Mouse (Mus musculus): ENCODE results near the gene Grin2b. TPM values are rescaled to one million over a fixed set of nuclear protein-coding genes. Genes with fewer than 3 reads are reported as not detected.
"Not testable (repeated sequence)": the region's sequence is repeated elsewhere in the genome, so short reads cannot be mapped to it uniquely, and the experiment has no call there.

Gene Grin2b
- polyA plus RNA-seq, 2 experiments = 0.39 to 3.7 TPM

GRCm38 (mm10) chr6:135721706-135722105, 451.6 kb downstream of the Grin2b start:
- H3K4me3 ChIP-seq (replicated peaks; ENCODE audit: low read length) = no peak overlapping the region
- no peak for DNase-seq (ENCODE audit: low spot score)
- TF ChIP-seq POLR2A (IDR thresholded peaks at IDR 0.05; ENCODE audit: borderline replicate concordance, extremely low read depth, insufficient read depth, insufficient read length) = no peak
- H3K27me3 ChIP-seq (ENCODE audit: control insufficient read depth, insufficient read depth, low read length) = no peaks in the 10 kb centered on the region
- H3K27ac ChIP-seq (replicated peaks; ENCODE audit: low read depth, low read length) = no peak overlapping the region
- H3K4me1 ChIP-seq (ENCODE audit: control insufficient read depth, insufficient read depth, low read length) = no peaks in the 10 kb centered on the region
- H3K4me2 ChIP-seq (replicated peaks; ENCODE audit: low read depth, low read length, severe bottlenecking) = no peak overlapping the region
- H3K9ac ChIP-seq (ENCODE audit: low read depth, low read length, severe bottlenecking) = no peak overlapping the region
- no peaks in the 10 kb centered on the region for H3K36me3 ChIP-seq (ENCODE audit: control insufficient read depth, insufficient read depth, low read length)
- 77% methylated on average over 2 of the region's 2 CpGs for WGBS
- no peak for ATAC-seq (ENCODE audit: low FRiP score, low read depth)
- no peaks in the 10 kb centered on the region for H3K9me3 ChIP-seq (ENCODE audit: control insufficient read depth, low read length)

GRCm38 (mm10) chr6:135714906-135715305, 458.4 kb downstream of the Grin2b start:
- Histone ChIP-seq H3K27ac (replicated peaks; ENCODE audit: low read depth, low read length) (no peak overlapping the region), H3K4me1 (ENCODE audit: control insufficient read depth, insufficient read depth, low read length) (no peaks in the 10 kb centered on the region), H3K9me3 (ENCODE audit: control insufficient read depth, low read length) (no peaks in the 10 kb centered on the region), H3K9ac (ENCODE audit: low read depth, low read length, severe bottlenecking) (no peak overlapping the region), H3K4me2 (replicated peaks; ENCODE audit: low read depth, low read length, severe bottlenecking) (no peak overlapping the region), H3K36me3 (ENCODE audit: control insufficient read depth, insufficient read depth, low read length) (no peaks in the 10 kb centered on the region), H3K27me3 (ENCODE audit: control insufficient read depth, insufficient read depth, low read length) (no peaks in the 10 kb centered on the region), H3K4me3 (replicated peaks; ENCODE audit: low read length) (no peak overlapping the region)
- WGBS = 78% methylated on average over 4 of the region's 4 CpGs
- no peak for DNase-seq (ENCODE audit: low spot score)
- ATAC-seq (ENCODE audit: low FRiP score, low read depth) = no peak
- no peak for TF ChIP-seq POLR2A (IDR thresholded peaks at IDR 0.05; ENCODE audit: borderline replicate concordance, extremely low read depth, insufficient read depth, insufficient read length)

GRCm38 (mm10) chr6:135714236-135714635, 459.1 kb downstream of the Grin2b start:
- no peaks in the 10 kb centered on the region for H3K9me3 ChIP-seq (ENCODE audit: control insufficient read depth, low read length)
- TF ChIP-seq POLR2A (IDR thresholded peaks at IDR 0.05; ENCODE audit: borderline replicate concordance, extremely low read depth, insufficient read depth, insufficient read length) = no peak
- no peak overlapping the region for H3K9ac ChIP-seq (ENCODE audit: low read depth, low read length, severe bottlenecking)
- H3K4me3 ChIP-seq (replicated peaks; ENCODE audit: low read length) = no peak overlapping the region
- H3K4me1 ChIP-seq (ENCODE audit: control insufficient read depth, insufficient read depth, low read length) = no peaks in the 10 kb centered on the region
- 94% methylated on average over 1 of the region's 1 CpGs for WGBS
- DNase-seq (ENCODE audit: low spot score) = no peak
- ATAC-seq (ENCODE audit: low FRiP score, low read depth) = no peak
- H3K36me3 ChIP-seq (ENCODE audit: control insufficient read depth, insufficient read depth, low read length) = no peaks in the 10 kb centered on the region
- no peaks in the 10 kb centered on the region for H3K27me3 ChIP-seq (ENCODE audit: control insufficient read depth, insufficient read depth, low read length)
- no peak overlapping the region for H3K27ac ChIP-seq (replicated peaks; ENCODE audit: low read depth, low read length)
- no peak overlapping the region for H3K4me2 ChIP-seq (replicated peaks; ENCODE audit: low read depth, low read length, severe bottlenecking)

GRCm38 (mm10) chr6:135713716-135714115, 459.6 kb downstream of the Grin2b start:
- ATAC-seq (ENCODE audit: low FRiP score, low read depth) = no peak
- Histone ChIP-seq H3K4me3 (replicated peaks; ENCODE audit: low read length) (no peak overlapping the region), H3K9ac (ENCODE audit: low read depth, low read length, severe bottlenecking) (no peak overlapping the region), H3K27me3 (ENCODE audit: control insufficient read depth, insufficient read depth, low read length) (no peaks in the 10 kb centered on the region), H3K9me3 (ENCODE audit: control insufficient read depth, low read length) (no peaks in the 10 kb centered on the region), H3K36me3 (ENCODE audit: control insufficient read depth, insufficient read depth, low read length) (no peaks in the 10 kb centered on the region), H3K4me2 (replicated peaks; ENCODE audit: low read depth, low read length, severe bottlenecking) (no peak overlapping the region), H3K27ac (replicated peaks; ENCODE audit: low read depth, low read length) (no peak overlapping the region), H3K4me1 (ENCODE audit: control insufficient read depth, insufficient read depth, low read length) (no peaks in the 10 kb centered on the region)
- 74% methylated on average over 8 of the region's 8 CpGs for WGBS
- no peak for TF ChIP-seq POLR2A (IDR thresholded peaks at IDR 0.05; ENCODE audit: borderline replicate concordance, extremely low read depth, insufficient read depth, insufficient read length)
- no peak for DNase-seq (ENCODE audit: low spot score)

- not testable (repeated sequence) for H3K9me3 ChIP-seq (ENCODE audit: control insufficient read depth, low read length); H3K4me2 ChIP-seq (replicated peaks; ENCODE audit: low read depth, low read length, severe bottlenecking); H3K4me3 ChIP-seq (replicated peaks; ENCODE audit: low read length); H3K4me1 ChIP-seq (ENCODE audit: control insufficient read depth, insufficient read depth, low read length); DNase-seq (ENCODE audit: low spot score); H3K27me3 ChIP-seq (ENCODE audit: control insufficient read depth, insufficient read depth, low read length); H3K27ac ChIP-seq (replicated peaks; ENCODE audit: low read depth, low read length); H3K36me3 ChIP-seq (ENCODE audit: control insufficient read depth, insufficient read depth, low read length); H3K9ac ChIP-seq (ENCODE audit: low read depth, low read length, severe bottlenecking); ATAC-seq (ENCODE audit: low FRiP score, low read depth)
- WGBS = 87% methylated on average over 6 of the region's 6 CpGs
Measured at GRCm38 (mm10) chr6:135706850-135707522, 466.3 kb downstream of the Grin2b start.

GRCm38 (mm10) chr6:135703655-135704054, 469.7 kb downstream of the Grin2b start:
- H3K27me3 ChIP-seq (ENCODE audit: control insufficient read depth, insufficient read depth, low read length) = no peaks in the 10 kb centered on the region
- no peaks in the 10 kb centered on the region for H3K4me1 ChIP-seq (ENCODE audit: control insufficient read depth, insufficient read depth, low read length)
- DNase-seq (ENCODE audit: low spot score) (no peak), ATAC-seq (ENCODE audit: low FRiP score, low read depth) (no peak)
- 47% methylated on average over 2 of the region's 2 CpGs for WGBS
- no peak for TF ChIP-seq POLR2A (IDR thresholded peaks at IDR 0.05; ENCODE audit: borderline replicate concordance, extremely low read depth, insufficient read depth, insufficient read length)
- no peak overlapping the region for H3K4me2 ChIP-seq (replicated peaks; ENCODE audit: low read depth, low read length, severe bottlenecking)
- H3K27ac ChIP-seq (replicated peaks; ENCODE audit: low read depth, low read length) = no peak overlapping the region
- H3K4me3 ChIP-seq (replicated peaks; ENCODE audit: low read length) = no peak overlapping the region
- no peaks in the 10 kb centered on the region for H3K9me3 ChIP-seq (ENCODE audit: control insufficient read depth, low read length)
- H3K36me3 ChIP-seq (ENCODE audit: control insufficient read depth, insufficient read depth, low read length) = no peaks in the 10 kb centered on the region
- H3K9ac ChIP-seq (ENCODE audit: low read depth, low read length, severe bottlenecking) = no peak overlapping the region
